Mouse (Mus musculus) left cerebral cortex, postnatal 36 days (tissue): Measurements from ENCODE around the gene Casp4. TPM values are rescaled to one million over a fixed set of nuclear protein-coding genes. Genes with fewer than 3 reads are reported as not detected.

Experiments used
- DNase-seq, 2 experiments: peaks; one replicate each; pipeline ENCODE4 v3.0.0; 2021 to 2022; ENCODE audit warnings: low spot score in 2 of 2, mixed read lengths in 1 of 2
- intact Hi-C: fragments of 180-260 bp; cut with DNase I; formaldehyde crosslinking; loops from one replicate; pipeline ENCODE4 v1.15.1; 2025
- total RNA-seq, 2 experiments: library from RNA; stranded (reverse); gene quantifications; 2 replicates each; pipeline ENCODE4 v1.2.3; 2021

Casp4 gene
- total RNA-seq, 2 experiments from 2014 or later = 1.00 to 1.0 TPM

DNA sequence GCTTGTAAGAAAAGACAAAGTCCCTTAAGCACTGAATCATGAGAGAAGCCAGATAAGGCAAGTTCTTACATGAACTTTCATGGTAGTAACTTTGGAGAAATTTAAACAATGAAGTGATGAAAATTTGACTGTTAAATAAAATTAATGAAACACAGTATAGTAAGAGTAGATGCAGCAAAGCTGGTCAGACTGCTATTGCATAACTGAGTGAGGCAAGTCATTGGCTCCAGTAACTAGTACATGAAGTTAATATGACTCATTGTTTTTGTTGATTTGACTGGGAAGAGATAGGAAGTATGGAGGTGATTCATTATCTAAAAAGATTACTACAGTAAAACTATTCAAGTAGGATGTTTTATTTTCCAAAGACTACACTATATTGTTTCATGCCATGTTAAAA is 48.2 kb downstream of the Casp4 start:
- no peak for DNase-seq
- intact Hi-C loops = no loop called here

Other genes with a start within 250 kb of the Casp4 start
- 1 to 10 TPM in 1 of 2 experiments, under 1 TPM in 1; 0.76 to 1.3 TPM for gene Casp1, start 10.3 kb upstream of the Casp4 start, total RNA-seq
- 1 to 10 TPM; 1.1 to 2.0 TPM for gene Casp12, start 36.6 kb downstream of the Casp4 start, total RNA-seq